Comparison of ENCODE assay signal across 5 mouse cellular contexts in genomic region chr9:88638125-88638524, GRCm38 (mm10). TPM values are rescaled to one million over a fixed set of nuclear protein-coding genes. Genes with fewer than 3 reads are reported as not detected.
"Had no signal": no experiment of that assay in that cellular context is flagged by ENCODE, and none has a peak within 500 bp of the region (broad histone marks: within the 10 kb centered on the region; RNA-seq: fewer than 3 reads in every experiment).

No protein-coding gene starts in this region.

RNA-seq across cellular contexts. Expression of gene Trim43a, which starts 57.4 kb away (rescaled TPM):
- total RNA-seq: neutrophil, adult 5-6 weeks had no signal
- polyA plus RNA-seq: small intestine, adult 2 months; spleen, adult 2 months; stomach, embryonic 14.5 days; stomach, embryonic 16.5 days had no signal
